Mouse (Mus musculus) adrenal gland, postnatal 10 days (tissue): ENCODE measurements around the gene Eps8l2. TPM values are rescaled to one million over a fixed set of nuclear protein-coding genes. Genes with fewer than 3 reads are reported as not detected.

Experiments used
- DNase-seq: peaks from one replicate; pipeline ENCODE4 v3.0.0; 2021; ENCODE audit warnings: mixed read lengths
- total RNA-seq, 2 experiments: library from RNA; stranded (reverse); gene quantifications; 2 replicates each; pipeline ENCODE4 v1.2.3; 2021

The Eps8l2 gene
- total RNA-seq, 2 experiments from 2014 or later = 4.6 to 7.1 TPM

GRCm38 (mm10) chr7:141328373-141328990, 10.2 kb upstream of the Eps8l2 start:
- no peak for DNase-seq

GRCm38 (mm10) chr7:141330706-141331105, 8.0 kb upstream of the Eps8l2 start:
- no peak for DNase-seq

- no peak for DNase-seq
Observed at GRCm38 (mm10) chr7:141331990-141332389, 6.7 kb upstream of the Eps8l2 start.

GRCm38 (mm10) chr7:141335044-141335579, 3.6 kb upstream of the Eps8l2 start:
- DNase-seq = no peak

GRCm38 (mm10) chr7:141335682-141336081, 3.0 kb upstream of the Eps8l2 start:
- DNase-seq = no peak

GRCm38 (mm10) chr7:141336296-141336695, 2.4 kb upstream of the Eps8l2 start:
- DNase-seq = no peak

- DNase-seq = no peak
Observed at GRCm38 (mm10) chr7:141337716-141338416, 814 bp upstream of the Eps8l2 start.

- no peak for DNase-seq
Observed at GRCm38 (mm10) chr7:141339215-141339920, 688 bp downstream of the Eps8l2 start.

GRCm38 (mm10) chr7:141340023-141340422, 1.3 kb downstream of the Eps8l2 start:
- DNase-seq = no peak

- DNase-seq = peak; percentile 16
Observed at GRCm38 (mm10) chr7:141340476-141340875, 1.8 kb downstream of the Eps8l2 start.

GRCm38 (mm10) chr7:141341689-141342226, 3.1 kb downstream of the Eps8l2 start:
- DNase-seq = no peak

GRCm38 (mm10) chr7:141343230-141343629, 4.5 kb downstream of the Eps8l2 start:
- no peak for DNase-seq

- no peak for DNase-seq
Observed at GRCm38 (mm10) chr7:141343696-141344095, 5.0 kb downstream of the Eps8l2 start.

- no peak for DNase-seq
Observed at GRCm38 (mm10) chr7:141344787-141345186, 6.1 kb downstream of the Eps8l2 start.

GRCm38 (mm10) chr7:141351061-141351460, 12.4 kb downstream of the Eps8l2 start:
- DNase-seq = no peak

GRCm38 (mm10) chr7:141355051-141355450, 16.4 kb downstream of the Eps8l2 start:
- DNase-seq = no peak

GRCm38 (mm10) chr7:141355626-141356326, 17.1 kb downstream of the Eps8l2 start:
- peak; percentile 26 for DNase-seq

GRCm38 (mm10) chr7:141356971-141357370, 18.3 kb downstream of the Eps8l2 start:
- DNase-seq = no peak

GRCm38 (mm10) chr7:141361510-141361909, 22.8 kb downstream of the Eps8l2 start:
- DNase-seq = no peak

GRCm38 (mm10) chr7:141363106-141363751, 24.5 kb downstream of the Eps8l2 start:
- peak; percentile 85 for DNase-seq

- no peak for DNase-seq
Observed at GRCm38 (mm10) chr7:141363752-141364125, 25.1 kb downstream of the Eps8l2 start.
